Mouse (Mus musculus): ENCODE results near the gene Lmf2. TPM values are rescaled to one million over a fixed set of nuclear protein-coding genes. Genes with fewer than 3 reads are reported as not detected.

Gene Lmf2
- polyA plus RNA-seq, 1 experiment from 2014 or later = 31.6 TPM

GRCm38 (mm10) chr15:89356372-89356771 is 913 bp upstream of the Lmf2 start:
- Histone ChIP-seq H3K4me3 (ENCODE audit: low read depth, low read length) (peak overlapping the region; percentile 86), H3K4me1 (ENCODE audit: control insufficient read depth, insufficient read depth, low read length) (peaks cover 8% of the 10 kb centered on the region; the same call in 1 of the 2 replicates), H3K27me3 (ENCODE audit: control insufficient read depth, insufficient read depth, low read length) (no peaks in the 10 kb centered on the region), H3K9me3 (ENCODE audit: control insufficient read depth, low read length) (no peaks in the 10 kb centered on the region), H3K4me2 (ENCODE audit: low read depth, severe bottlenecking) (peak overlapping the region; percentile 54), H3K27ac (replicated peaks; ENCODE audit: low read depth, low read length) (peak overlapping the region; percentile 73; the same call in 1 of the 2 replicates), H3K36me3 (ENCODE audit: control insufficient read depth, insufficient read depth, low read length) (peaks cover 14% of the 10 kb centered on the region), H3K9ac (ENCODE audit: low read length) (peak overlapping the region; percentile 81)
- under 1% methylated on average over 15 of the region's 15 CpGs for WGBS
- ATAC-seq (ENCODE audit: insufficient number of reproducible peaks, low FRiP score, low TSS enrichment, low read depth) (peak; percentile 82), DNase-seq (ENCODE audit: low spot score) (peak; percentile 93)

- Histone ChIP-seq H3K27ac (replicated peaks; ENCODE audit: low read depth, low read length) (no peak overlapping the region), H3K36me3 (ENCODE audit: control insufficient read depth, insufficient read depth, low read length) (peaks cover 15% of the 10 kb centered on the region), H3K9me3 (ENCODE audit: control insufficient read depth, low read length) (no peaks in the 10 kb centered on the region), H3K9ac (ENCODE audit: low read length) (peak overlapping the region; percentile 81), H3K27me3 (ENCODE audit: control insufficient read depth, insufficient read depth, low read length) (no peaks in the 10 kb centered on the region), H3K4me3 (ENCODE audit: low read depth, low read length) (peak overlapping the region; percentile 86), H3K4me1 (ENCODE audit: control insufficient read depth, insufficient read depth, low read length) (peaks cover 8% of the 10 kb centered on the region; the same call in 1 of the 2 replicates), H3K4me2 (ENCODE audit: low read depth, severe bottlenecking) (peak overlapping the region; percentile 75)
- ATAC-seq (ENCODE audit: insufficient number of reproducible peaks, low FRiP score, low TSS enrichment, low read depth) = no peak
- DNase-seq (ENCODE audit: low spot score) = no peak
- 84% methylated on average over 7 of the region's 7 CpGs for WGBS
Measured at GRCm38 (mm10) chr15:89354455-89354854, 1.0 kb downstream of the Lmf2 start.

GRCm38 (mm10) chr15:89353837-89354236 is 1.6 kb downstream of the Lmf2 start:
- WGBS = 97% methylated on average over 16 of the region's 16 CpGs
- H3K27ac ChIP-seq (replicated peaks; ENCODE audit: low read depth, low read length) = no peak overlapping the region
- no peak overlapping the region for H3K4me3 ChIP-seq (ENCODE audit: low read depth, low read length)
- peaks cover 15% of the 10 kb centered on the region for H3K36me3 ChIP-seq (ENCODE audit: control insufficient read depth, insufficient read depth, low read length)
- H3K9ac ChIP-seq (ENCODE audit: low read length) = no peak overlapping the region; the same call in 1 of the 2 replicates
- no peak for DNase-seq (ENCODE audit: low spot score)
- H3K4me2 ChIP-seq (ENCODE audit: low read depth, severe bottlenecking) = peak overlapping the region; percentile 75; the same call in 1 of the 2 replicates
- ATAC-seq (ENCODE audit: insufficient number of reproducible peaks, low FRiP score, low TSS enrichment, low read depth) = no peak
- H3K4me1 ChIP-seq (ENCODE audit: control insufficient read depth, insufficient read depth, low read length) = peaks cover 8% of the 10 kb centered on the region; the same call in 1 of the 2 replicates
- no peaks in the 10 kb centered on the region for H3K9me3 ChIP-seq (ENCODE audit: control insufficient read depth, low read length)
- no peaks in the 10 kb centered on the region for H3K27me3 ChIP-seq (ENCODE audit: control insufficient read depth, insufficient read depth, low read length)

GRCm38 (mm10) chr15:89352795-89353194 is 2.7 kb downstream of the Lmf2 start:
- H3K4me1 ChIP-seq (ENCODE audit: control insufficient read depth, insufficient read depth, low read length) = peaks cover 8% of the 10 kb centered on the region; the same call in 1 of the 2 replicates
- WGBS = 92% methylated on average over 12 of the region's 12 CpGs
- ATAC-seq (ENCODE audit: insufficient number of reproducible peaks, low FRiP score, low TSS enrichment, low read depth) (no peak), DNase-seq (ENCODE audit: low spot score) (no peak)
- H3K27ac ChIP-seq (replicated peaks; ENCODE audit: low read depth, low read length) = no peak overlapping the region
- H3K36me3 ChIP-seq (ENCODE audit: control insufficient read depth, insufficient read depth, low read length) = peaks cover 15% of the 10 kb centered on the region
- no peak overlapping the region for H3K4me3 ChIP-seq (ENCODE audit: low read depth, low read length)
- H3K9ac ChIP-seq (ENCODE audit: low read length) = no peak overlapping the region
- no peak overlapping the region for H3K4me2 ChIP-seq (ENCODE audit: low read depth, severe bottlenecking)
- no peaks in the 10 kb centered on the region for H3K27me3 ChIP-seq (ENCODE audit: control insufficient read depth, insufficient read depth, low read length)
- H3K9me3 ChIP-seq (ENCODE audit: control insufficient read depth, low read length) = no peaks in the 10 kb centered on the region

GRCm38 (mm10) chr15:89352054-89352453 is 3.4 kb downstream of the Lmf2 start:
- WGBS = 89% methylated on average over 14 of the region's 14 CpGs

GRCm38 (mm10) chr15:89351302-89351701 is 4.2 kb downstream of the Lmf2 start:
- Histone ChIP-seq H3K9me3 (ENCODE audit: control insufficient read depth, low read length) (no peaks in the 10 kb centered on the region), H3K27ac (replicated peaks; ENCODE audit: low read depth, low read length) (no peak overlapping the region), H3K36me3 (ENCODE audit: control insufficient read depth, insufficient read depth, low read length) (peaks cover 15% of the 10 kb centered on the region), H3K4me2 (ENCODE audit: low read depth, severe bottlenecking) (no peak overlapping the region), H3K27me3 (ENCODE audit: control insufficient read depth, insufficient read depth, low read length) (no peaks in the 10 kb centered on the region), H3K4me1 (ENCODE audit: control insufficient read depth, insufficient read depth, low read length) (peaks cover 8% of the 10 kb centered on the region; the same call in 1 of the 2 replicates), H3K4me3 (ENCODE audit: low read depth, low read length) (no peak overlapping the region), H3K9ac (ENCODE audit: low read length) (no peak overlapping the region)
- no peak for ATAC-seq (ENCODE audit: insufficient number of reproducible peaks, low FRiP score, low TSS enrichment, low read depth)
- DNase-seq (ENCODE audit: low spot score) = no peak
- WGBS = 89% methylated on average over 15 of the region's 15 CpGs

More at GRCm38 (mm10) chr15:89352054-89352453, 3.4 kb downstream of the Lmf2 start:
- H3K27ac ChIP-seq (replicated peaks; ENCODE audit: low read depth, low read length) = no peak overlapping the region
- H3K9ac ChIP-seq (ENCODE audit: low read length) = no peak overlapping the region
- no peak overlapping the region for H3K4me2 ChIP-seq (ENCODE audit: low read depth, severe bottlenecking)
- H3K4me1 ChIP-seq (ENCODE audit: control insufficient read depth, insufficient read depth, low read length) = peaks cover 8% of the 10 kb centered on the region; the same call in 1 of the 2 replicates
- ATAC-seq (ENCODE audit: insufficient number of reproducible peaks, low FRiP score, low TSS enrichment, low read depth) (no peak), DNase-seq (ENCODE audit: low spot score) (no peak)
- no peaks in the 10 kb centered on the region for H3K27me3 ChIP-seq (ENCODE audit: control insufficient read depth, insufficient read depth, low read length)
- H3K9me3 ChIP-seq (ENCODE audit: control insufficient read depth, low read length) = no peaks in the 10 kb centered on the region
- H3K36me3 ChIP-seq (ENCODE audit: control insufficient read depth, insufficient read depth, low read length) = peaks cover 15% of the 10 kb centered on the region
- no peak overlapping the region for H3K4me3 ChIP-seq (ENCODE audit: low read depth, low read length)

- no peak for DNase-seq (ENCODE audit: low spot score)
- 79% methylated on average over 5 of the region's 5 CpGs for WGBS
Measured at GRCm38 (mm10) chr15:89350447-89350846, 5.0 kb downstream of the Lmf2 start.

GRCm38 (mm10) chr15:89343325-89343724 is 12.1 kb downstream of the Lmf2 start:
- H3K27ac ChIP-seq (replicated peaks; ENCODE audit: low read depth, low read length) = no peak overlapping the region
- ATAC-seq (ENCODE audit: insufficient number of reproducible peaks, low FRiP score, low TSS enrichment, low read depth) = no peak
- no peaks in the 10 kb centered on the region for H3K36me3 ChIP-seq (ENCODE audit: control insufficient read depth, insufficient read depth, low read length)
- H3K4me2 ChIP-seq (ENCODE audit: low read depth, severe bottlenecking) = no peak overlapping the region
- H3K4me3 ChIP-seq (ENCODE audit: low read depth, low read length) = no peak overlapping the region
- H3K9me3 ChIP-seq (ENCODE audit: control insufficient read depth, low read length) = no peaks in the 10 kb centered on the region
- no peak overlapping the region for H3K9ac ChIP-seq (ENCODE audit: low read length)
- H3K4me1 ChIP-seq (ENCODE audit: control insufficient read depth, insufficient read depth, low read length) = no peaks in the 10 kb centered on the region
- WGBS = 82% methylated on average over 3 of the region's 3 CpGs
- no peak for DNase-seq (ENCODE audit: low spot score)
- H3K27me3 ChIP-seq (ENCODE audit: control insufficient read depth, insufficient read depth, low read length) = no peaks in the 10 kb centered on the region

More at GRCm38 (mm10) chr15:89350447-89350846, 5.0 kb downstream of the Lmf2 start:
- ATAC-seq (ENCODE audit: insufficient number of reproducible peaks, low FRiP score, low TSS enrichment, low read depth) = no peak
- Histone ChIP-seq H3K9me3 (ENCODE audit: control insufficient read depth, low read length) (no peaks in the 10 kb centered on the region), H3K4me1 (ENCODE audit: control insufficient read depth, insufficient read depth, low read length) (peaks cover 8% of the 10 kb centered on the region; the same call in 1 of the 2 replicates), H3K27me3 (ENCODE audit: control insufficient read depth, insufficient read depth, low read length) (no peaks in the 10 kb centered on the region), H3K4me2 (ENCODE audit: low read depth, severe bottlenecking) (no peak overlapping the region), H3K4me3 (ENCODE audit: low read depth, low read length) (no peak overlapping the region), H3K36me3 (ENCODE audit: control insufficient read depth, insufficient read depth, low read length) (peaks cover 15% of the 10 kb centered on the region), H3K27ac (replicated peaks; ENCODE audit: low read depth, low read length) (no peak overlapping the region), H3K9ac (ENCODE audit: low read length) (no peak overlapping the region)

GRCm38 (mm10) chr15:89341678-89342077 is 13.8 kb downstream of the Lmf2 start:
- Histone ChIP-seq H3K27ac (replicated peaks; ENCODE audit: low read depth, low read length) (no peak overlapping the region), H3K9ac (ENCODE audit: low read length) (no peak overlapping the region), H3K4me1 (ENCODE audit: control insufficient read depth, insufficient read depth, low read length) (no peaks in the 10 kb centered on the region), H3K27me3 (ENCODE audit: control insufficient read depth, insufficient read depth, low read length) (no peaks in the 10 kb centered on the region), H3K4me3 (ENCODE audit: low read depth, low read length) (no peak overlapping the region), H3K36me3 (ENCODE audit: control insufficient read depth, insufficient read depth, low read length) (no peaks in the 10 kb centered on the region), H3K9me3 (ENCODE audit: control insufficient read depth, low read length) (no peaks in the 10 kb centered on the region), H3K4me2 (ENCODE audit: low read depth, severe bottlenecking) (no peak overlapping the region)
- ATAC-seq (ENCODE audit: insufficient number of reproducible peaks, low FRiP score, low TSS enrichment, low read depth) (no peak), DNase-seq (ENCODE audit: low spot score) (no peak)
- 48% methylated on average over 1 of the region's 1 CpGs for WGBS

All from limb, embryonic 11.5 days (tissue).